Mouse (Mus musculus): ENCODE results near the gene Brd3. TPM values are rescaled to one million over a fixed set of nuclear protein-coding genes. Genes with fewer than 3 reads are reported as not detected.
A peak's percentile ranks its signal among the peaks of the same experiment; 100 is the strongest.

Gene Brd3
- polyA plus RNA-seq, 1 experiment from 2014 or later: 52.9 TPM

DNA sequence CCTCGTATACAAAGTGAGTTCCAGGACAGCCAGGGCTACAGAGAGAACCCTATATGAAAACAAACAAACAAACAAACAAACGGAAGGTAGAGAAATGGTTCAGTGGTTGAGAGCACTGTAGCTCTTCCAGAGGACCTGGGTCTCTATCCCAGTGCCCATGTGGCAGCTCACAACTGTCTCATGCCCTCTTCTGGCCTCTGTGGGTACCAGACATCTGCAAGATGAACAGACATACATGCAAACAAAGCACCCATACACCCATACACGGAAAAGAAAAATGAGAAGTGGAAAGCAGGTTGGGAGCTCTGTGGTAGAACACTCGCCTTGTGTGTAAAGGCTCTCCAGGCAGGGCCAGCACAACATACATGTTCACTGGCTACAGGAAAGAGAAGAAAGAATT, 27.1 kb downstream of the Brd3 start:
- Histone ChIP-seq H3K9ac (no peak overlapping the region), H3K4me2 (no peak overlapping the region), H3K36me3 (no peaks in the 10 kb centered on the region), H3K27me3 (no peaks in the 10 kb centered on the region), H3K4me3 (no peak overlapping the region), H3K9me3 (replicated peaks) (no peaks in the 10 kb centered on the region), H3K27ac (no peak overlapping the region), H3K4me1 (replicated peaks) (peaks cover 5% of the 10 kb centered on the region)
- ATAC-seq (replicated peaks; ENCODE audit: insufficient number of reproducible peaks, insufficient read depth, low FRiP score, low read depth): no peak
- WGBS: 72% methylated on average over 4 of the region's 4 CpGs

DNA sequence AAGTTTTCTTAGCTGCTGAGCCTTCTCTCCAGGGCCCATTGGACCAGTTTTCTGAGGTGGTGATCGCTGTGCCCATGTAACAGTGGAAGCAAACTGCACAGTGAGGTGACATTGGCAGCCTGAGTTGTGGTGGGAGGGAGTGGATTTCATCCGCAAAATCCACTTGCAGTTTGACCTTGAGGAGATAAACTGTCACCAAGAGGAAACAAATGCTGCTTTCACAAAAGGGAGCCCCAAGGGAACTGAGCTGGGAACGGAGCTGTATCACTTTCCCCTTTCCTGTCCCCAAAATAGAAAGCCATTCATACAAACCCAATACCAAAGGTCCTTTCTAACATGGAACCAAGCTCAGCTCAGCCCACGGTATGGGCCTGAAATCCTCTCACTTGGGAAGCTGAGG, 27.6 kb downstream of the Brd3 start:
- no peak for ATAC-seq (replicated peaks; ENCODE audit: insufficient number of reproducible peaks, insufficient read depth, low FRiP score, low read depth)
- no peak overlapping the region for H3K4me2 ChIP-seq

DNA sequence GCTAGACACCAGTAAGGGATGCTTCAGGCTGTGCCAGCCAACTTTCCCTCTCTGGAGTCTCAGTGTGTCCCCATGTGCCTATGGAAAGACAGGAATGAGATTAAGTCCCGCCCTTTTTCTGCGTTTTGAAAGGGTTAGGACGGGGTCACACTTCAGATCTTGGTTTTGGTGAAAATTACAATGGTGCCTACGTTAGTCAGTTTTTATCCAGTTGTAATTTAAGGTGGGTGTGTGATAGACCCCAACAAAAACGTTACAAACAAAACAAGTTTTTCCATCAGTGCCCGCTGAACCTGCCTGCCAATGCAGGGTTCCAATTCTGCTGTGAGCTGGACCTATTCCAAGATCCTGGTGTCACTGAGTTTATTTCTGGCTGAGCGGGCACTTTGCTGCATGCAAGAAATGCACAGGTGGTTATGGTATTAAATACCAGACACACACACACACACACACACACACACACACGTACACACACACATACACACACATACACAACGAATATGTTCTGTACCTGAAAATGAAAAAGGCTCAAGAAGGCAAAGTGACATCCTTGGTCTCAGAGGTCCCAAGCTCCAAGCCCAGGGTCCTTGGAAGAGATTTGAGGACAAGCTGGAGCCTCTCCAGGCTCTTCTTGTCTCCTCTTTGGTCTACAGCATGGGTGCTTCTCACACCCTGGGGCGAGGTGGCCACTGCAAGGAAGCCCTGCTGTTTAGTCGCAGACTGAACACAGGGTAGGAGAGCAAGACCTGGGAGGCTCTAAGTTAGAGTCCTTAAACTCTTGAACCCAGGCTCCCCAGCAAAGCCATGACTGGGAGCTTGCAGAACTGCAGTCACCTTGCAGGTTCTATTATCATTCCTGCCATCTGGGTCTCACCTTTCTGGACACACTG, 30.9 kb downstream of the Brd3 start:
- Histone ChIP-seq H3K27me3 (no peaks in the 10 kb centered on the region), H3K4me3 (peak overlapping the region; percentile 76), H3K9ac (peak overlapping the region; percentile 94), H3K9me3 (replicated peaks) (no peaks in the 10 kb centered on the region), H3K27ac (peak overlapping the region; percentile 96), H3K4me2 (peak overlapping the region; percentile 81), H3K4me1 (replicated peaks) (peaks cover 34% of the 10 kb centered on the region), H3K36me3 (no peaks in the 10 kb centered on the region)
- WGBS: 21% methylated on average over 11 of the region's 11 CpGs
- ATAC-seq (replicated peaks; ENCODE audit: insufficient number of reproducible peaks, insufficient read depth, low FRiP score, low read depth): no peak

More for the DNA sequence above, 27.6 kb downstream of the Brd3 start:
- no peaks in the 10 kb centered on the region for H3K36me3 ChIP-seq
- H3K4me1 ChIP-seq (replicated peaks): peaks cover 5% of the 10 kb centered on the region
- H3K9ac ChIP-seq: no peak overlapping the region
- no peak overlapping the region for H3K27ac ChIP-seq
- no peak overlapping the region for H3K4me3 ChIP-seq
- H3K9me3 ChIP-seq (replicated peaks): no peaks in the 10 kb centered on the region
- WGBS: 53% methylated on average over 4 of the region's 4 CpGs
- no peaks in the 10 kb centered on the region for H3K27me3 ChIP-seq

DNA sequence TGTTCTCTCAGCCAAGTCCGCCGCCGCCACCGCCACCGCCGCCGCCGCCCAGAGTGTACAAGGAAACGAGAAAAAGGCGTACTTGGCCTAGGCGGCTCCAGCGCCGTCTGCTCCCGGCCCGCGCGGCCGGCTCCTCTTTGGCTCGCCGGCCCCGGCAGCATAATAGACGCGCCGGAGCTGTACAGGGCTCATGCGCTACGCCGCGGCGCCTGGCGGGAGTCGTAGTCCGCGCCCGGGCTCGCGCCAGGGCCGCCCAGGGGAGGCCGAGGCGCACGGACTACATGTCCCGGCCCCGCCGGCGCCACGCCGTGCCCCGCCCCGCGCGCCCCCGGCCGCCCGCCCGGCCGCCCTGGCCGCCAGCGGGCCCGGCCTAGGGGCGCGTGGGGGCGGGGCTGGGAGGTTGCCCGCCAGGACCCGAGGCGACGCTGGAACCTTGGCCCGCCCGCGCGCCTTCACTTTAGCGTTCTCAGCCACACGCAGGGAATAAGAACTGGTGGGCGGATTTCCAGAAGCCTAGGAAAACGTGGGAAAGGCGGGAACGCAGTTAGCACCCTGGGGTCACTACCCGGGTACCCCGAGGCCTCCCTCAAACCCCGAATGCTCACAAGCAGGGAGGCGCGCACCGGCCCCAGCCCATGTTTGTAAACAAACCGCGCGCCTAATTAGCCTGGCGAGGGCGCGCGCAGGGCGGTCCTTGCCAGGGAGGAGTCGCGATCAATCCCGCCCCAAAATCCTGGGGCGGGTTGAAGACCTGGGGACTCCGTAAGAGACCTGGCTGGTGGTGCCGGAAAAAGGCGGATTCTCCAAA, 31.8 kb downstream of the Brd3 start:
- under 1% methylated on average over 77 of the region's 96 CpGs for WGBS
- no peaks in the 10 kb centered on the region for H3K27me3 ChIP-seq
- H3K36me3 ChIP-seq: no peaks in the 10 kb centered on the region
- peak overlapping the region; percentile 81 for H3K4me2 ChIP-seq
- peak; percentile 98 for ATAC-seq (replicated peaks; ENCODE audit: insufficient number of reproducible peaks, insufficient read depth, low FRiP score, low read depth)
- peak overlapping the region; percentile 94 for H3K9ac ChIP-seq
- H3K27ac ChIP-seq: peak overlapping the region; percentile 96
- no peaks in the 10 kb centered on the region for H3K9me3 ChIP-seq (replicated peaks)
- peak overlapping the region; percentile 76 for H3K4me3 ChIP-seq
- H3K4me1 ChIP-seq (replicated peaks): peaks cover 42% of the 10 kb centered on the region

DNA sequence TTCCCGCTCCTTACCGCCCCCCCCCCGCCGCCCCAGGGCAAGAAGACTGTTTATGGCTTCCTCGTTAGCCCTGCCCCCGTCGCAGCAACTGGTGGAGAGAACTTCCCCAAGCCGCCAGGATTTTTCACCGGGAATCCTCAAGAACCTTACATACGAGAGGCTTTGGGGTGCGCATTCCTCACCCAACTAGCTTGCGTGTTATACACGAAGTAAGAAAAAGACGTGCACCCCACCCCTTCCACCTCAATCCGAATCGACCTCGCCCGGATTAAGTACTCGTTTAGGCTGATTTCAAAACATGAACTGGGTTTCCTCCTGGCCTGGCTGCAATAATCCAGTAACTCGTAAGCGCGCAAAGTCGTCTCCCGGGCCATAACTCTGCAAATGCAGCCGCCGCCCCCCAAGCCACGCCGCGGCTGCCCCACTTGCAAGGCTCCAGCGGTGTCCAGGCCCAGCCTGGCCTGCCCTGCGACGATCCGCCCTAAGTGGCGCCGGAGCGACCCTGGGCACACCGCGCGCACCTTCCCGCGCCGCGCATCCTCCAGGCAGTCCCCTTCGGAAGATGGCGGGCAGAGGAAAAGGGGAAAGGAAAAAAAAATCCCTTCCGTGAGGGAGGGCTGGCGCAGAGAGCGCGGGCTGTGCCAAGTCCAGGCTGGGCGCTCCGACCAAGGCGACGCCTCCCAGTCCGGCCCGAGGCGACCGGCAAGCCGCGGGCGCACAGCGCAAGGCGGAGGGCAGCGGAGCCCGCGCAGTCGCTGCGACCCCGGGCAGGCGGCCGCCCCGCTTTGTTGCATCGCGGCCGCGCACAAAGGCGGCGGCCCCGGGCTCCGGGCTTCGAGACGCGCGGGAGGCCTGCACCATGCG, 32.6 kb downstream of the Brd3 start:
- under 1% methylated on average over 84 of the region's 84 CpGs for WGBS
- peak overlapping the region; percentile 94 for H3K9ac ChIP-seq
- no peaks in the 10 kb centered on the region for H3K36me3 ChIP-seq
- peak; percentile 14 for ATAC-seq (replicated peaks; ENCODE audit: insufficient number of reproducible peaks, insufficient read depth, low FRiP score, low read depth)
- H3K9me3 ChIP-seq (replicated peaks): no peaks in the 10 kb centered on the region
- no peaks in the 10 kb centered on the region for H3K27me3 ChIP-seq
- H3K4me2 ChIP-seq: peak overlapping the region; percentile 81
- H3K4me3 ChIP-seq: peak overlapping the region; percentile 76
- H3K4me1 ChIP-seq (replicated peaks): peaks cover 51% of the 10 kb centered on the region
- H3K27ac ChIP-seq: peak overlapping the region; percentile 95

DNA sequence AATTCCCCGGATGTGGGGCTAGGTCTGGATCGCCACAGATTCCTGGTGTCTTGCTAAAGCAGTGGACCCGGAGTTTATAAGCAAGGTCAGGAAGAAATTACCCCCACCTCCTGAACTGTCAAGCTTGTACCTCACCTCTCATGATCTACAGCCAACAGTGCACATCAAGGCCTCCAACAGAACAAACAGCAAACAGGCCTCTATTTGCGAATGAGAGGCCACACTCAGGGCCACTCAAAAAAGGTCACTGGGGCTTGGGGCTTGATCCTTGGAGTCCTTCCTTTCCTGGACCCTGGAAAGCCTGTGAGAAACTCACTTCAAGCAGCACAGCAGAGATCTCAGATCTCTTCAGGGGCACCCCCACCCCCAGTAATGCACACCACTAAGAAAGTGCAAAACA, 33.6 kb downstream of the Brd3 start:
- WGBS: 23% methylated on average over 4 of the region's 4 CpGs
- peak overlapping the region; percentile 76 for H3K4me3 ChIP-seq

DNA sequence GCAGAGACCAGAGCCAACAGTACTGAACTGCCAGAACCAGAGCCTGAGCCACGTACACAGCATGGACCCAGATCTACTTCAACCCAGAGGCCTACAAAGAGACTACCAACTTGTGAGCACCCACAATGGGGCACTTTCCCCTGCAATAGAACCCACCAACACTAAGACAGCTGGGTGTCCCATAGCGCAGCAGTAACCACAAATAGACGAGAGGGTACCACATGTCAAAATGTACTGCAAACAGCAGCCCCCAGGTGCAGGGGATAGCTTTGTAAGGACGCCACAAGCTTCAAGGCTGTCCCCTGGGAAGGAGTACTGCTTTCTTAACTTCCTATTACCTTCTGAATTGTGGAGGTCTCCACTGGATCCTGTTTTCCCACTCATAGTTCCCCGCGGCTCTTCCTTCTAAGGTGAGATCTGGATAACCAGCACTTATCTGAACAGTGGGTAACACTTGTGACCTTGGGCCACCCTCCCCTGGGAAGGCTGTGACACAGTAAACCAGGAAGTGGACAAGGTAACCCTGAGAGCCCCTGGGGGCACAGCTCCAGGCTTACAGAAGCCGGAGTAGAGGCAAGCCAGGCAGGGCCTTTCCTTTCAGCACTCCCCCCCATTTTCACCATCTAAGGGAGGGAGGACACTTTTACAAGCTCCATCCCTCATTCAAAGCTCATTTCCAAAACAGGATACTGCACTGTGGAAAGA, 34.2 kb downstream of the Brd3 start:
- peak overlapping the region; percentile 95 for H3K27ac ChIP-seq
- peak overlapping the region; percentile 76 for H3K4me3 ChIP-seq
- H3K9ac ChIP-seq: peak overlapping the region; percentile 94
- no peak for ATAC-seq (replicated peaks; ENCODE audit: insufficient number of reproducible peaks, insufficient read depth, low FRiP score, low read depth)
- 46% methylated on average over 7 of the region's 7 CpGs for WGBS
- H3K36me3 ChIP-seq: no peaks in the 10 kb centered on the region
- no peaks in the 10 kb centered on the region for H3K9me3 ChIP-seq (replicated peaks)
- H3K4me2 ChIP-seq: peak overlapping the region; percentile 81
- no peaks in the 10 kb centered on the region for H3K27me3 ChIP-seq
- peaks cover 66% of the 10 kb centered on the region for H3K4me1 ChIP-seq (replicated peaks)

More for the DNA sequence above, 33.6 kb downstream of the Brd3 start:
- no peaks in the 10 kb centered on the region for H3K27me3 ChIP-seq
- H3K36me3 ChIP-seq: no peaks in the 10 kb centered on the region
- peaks cover 60% of the 10 kb centered on the region for H3K4me1 ChIP-seq (replicated peaks)
- no peak for ATAC-seq (replicated peaks; ENCODE audit: insufficient number of reproducible peaks, insufficient read depth, low FRiP score, low read depth)
- H3K9ac ChIP-seq: peak overlapping the region; percentile 94
- H3K9me3 ChIP-seq (replicated peaks): no peaks in the 10 kb centered on the region
- peak overlapping the region; percentile 95 for H3K27ac ChIP-seq
- H3K4me2 ChIP-seq: peak overlapping the region; percentile 81

DNA sequence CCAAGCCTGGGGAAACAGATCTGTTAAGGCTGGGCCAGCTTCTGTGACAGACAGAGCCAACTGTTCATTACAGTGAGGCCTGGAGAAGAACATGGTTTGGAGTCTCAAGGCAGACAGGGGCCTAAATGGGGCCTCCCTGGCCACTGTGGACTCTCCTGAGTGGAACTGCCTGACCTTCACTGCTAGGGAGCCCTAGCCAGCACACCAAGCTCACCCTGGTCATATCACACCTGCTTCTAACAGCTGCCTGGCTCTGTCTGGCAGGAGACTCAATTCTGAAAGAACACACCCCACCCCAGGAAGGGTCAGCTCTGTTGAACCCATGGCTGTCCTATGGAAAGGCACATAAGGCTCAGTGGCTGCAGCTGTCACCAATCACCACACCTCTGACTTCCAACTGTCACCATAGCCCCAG, 36.3 kb downstream of the Brd3 start:
- Histone ChIP-seq H3K27ac (no peak overlapping the region), H3K36me3 (no peaks in the 10 kb centered on the region; the same call in 1 of the 2 replicates), H3K9ac (no peak overlapping the region), H3K4me1 (replicated peaks) (peaks cover 71% of the 10 kb centered on the region), H3K9me3 (replicated peaks) (no peaks in the 10 kb centered on the region), H3K4me2 (no peak overlapping the region), H3K27me3 (no peaks in the 10 kb centered on the region), H3K4me3 (no peak overlapping the region)
- no peak for ATAC-seq (replicated peaks; ENCODE audit: insufficient number of reproducible peaks, insufficient read depth, low FRiP score, low read depth)

DNA sequence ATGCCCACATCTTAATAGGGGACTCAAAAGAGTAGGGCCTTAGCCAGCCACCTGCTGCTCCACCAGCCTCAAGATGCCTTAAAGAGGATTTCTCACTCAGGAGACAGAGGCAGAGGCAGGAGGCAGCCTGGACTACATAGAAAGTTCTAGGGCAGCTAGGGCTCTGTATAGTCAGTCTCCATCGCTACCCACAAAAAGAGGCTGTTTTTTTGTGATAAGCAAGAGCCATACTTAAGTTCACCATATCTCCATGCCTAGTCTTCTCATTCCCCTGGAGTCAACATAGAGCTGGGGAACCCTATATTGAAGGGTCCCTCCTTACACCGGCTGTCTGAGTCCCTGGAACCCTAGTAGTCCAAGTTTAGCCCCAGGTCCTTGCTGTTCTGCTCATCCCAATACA, 36.9 kb downstream of the Brd3 start:
- no peak for ATAC-seq (replicated peaks; ENCODE audit: insufficient number of reproducible peaks, insufficient read depth, low FRiP score, low read depth)
- peaks cover 71% of the 10 kb centered on the region for H3K4me1 ChIP-seq (replicated peaks)
- H3K36me3 ChIP-seq: no peaks in the 10 kb centered on the region; the same call in 1 of the 2 replicates
- no peak overlapping the region for H3K4me3 ChIP-seq
- 86% methylated on average over 2 of the region's 2 CpGs for WGBS
- no peak overlapping the region for H3K27ac ChIP-seq
- H3K27me3 ChIP-seq: no peaks in the 10 kb centered on the region
- no peak overlapping the region for H3K9ac ChIP-seq
- H3K9me3 ChIP-seq (replicated peaks): no peaks in the 10 kb centered on the region
- no peak overlapping the region for H3K4me2 ChIP-seq

DNA sequence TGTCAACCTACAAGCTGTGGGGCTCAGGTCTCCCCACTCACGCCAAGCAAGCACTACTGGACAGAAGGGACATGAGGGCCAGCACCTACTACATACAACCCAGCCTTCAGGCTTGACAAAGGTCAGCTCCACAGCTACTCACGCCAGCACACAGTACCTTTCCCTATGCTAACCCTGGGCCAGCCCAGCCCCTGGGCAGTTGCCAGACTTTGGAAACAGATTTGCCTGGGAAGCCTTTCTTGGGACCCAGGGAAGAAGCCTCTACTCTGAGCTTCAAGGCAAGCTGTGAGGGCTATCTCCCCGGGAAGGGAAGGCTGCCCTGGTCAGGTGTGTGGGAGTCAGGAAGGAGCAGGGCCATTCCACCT, 37.5 kb downstream of the Brd3 start:
- H3K27me3 ChIP-seq: no peaks in the 10 kb centered on the region
- 56% methylated on average over 3 of the region's 3 CpGs for WGBS
- H3K36me3 ChIP-seq: no peaks in the 10 kb centered on the region; the same call in 1 of the 2 replicates
- no peak overlapping the region for H3K4me2 ChIP-seq
- H3K27ac ChIP-seq: no peak overlapping the region
- H3K4me3 ChIP-seq: no peak overlapping the region
- ATAC-seq (replicated peaks; ENCODE audit: insufficient number of reproducible peaks, insufficient read depth, low FRiP score, low read depth): no peak
- peaks cover 71% of the 10 kb centered on the region for H3K4me1 ChIP-seq (replicated peaks)
- no peaks in the 10 kb centered on the region for H3K9me3 ChIP-seq (replicated peaks)
- H3K9ac ChIP-seq: no peak overlapping the region
